Mouse (Mus musculus): ENCODE results near the gene Uqcrc2. TPM values are rescaled to one million over a fixed set of nuclear protein-coding genes. Genes with fewer than 3 reads are reported as not detected.

Uqcrc2 gene
- polyA plus RNA-seq, 1 experiment from 2014 or later = 186 TPM

- H3K27me3 ChIP-seq = no peaks in the 10 kb centered on the region
- no peak overlapping the region for H3K4me3 ChIP-seq (replicated peaks)
- WGBS = 92% methylated on average over 5 of the region's 5 CpGs
- H3K4me2 ChIP-seq = no peak overlapping the region
- peaks cover 24% of the 10 kb centered on the region for H3K36me3 ChIP-seq
- peaks cover 3% of the 10 kb centered on the region; the same call in 1 of the 2 replicates for H3K4me1 ChIP-seq (replicated peaks)
- no peaks in the 10 kb centered on the region for H3K9me3 ChIP-seq
- no peak overlapping the region for H3K9ac ChIP-seq (replicated peaks)
- H3K27ac ChIP-seq = no peak overlapping the region
- no peak for ATAC-seq (ENCODE audit: insufficient number of reproducible peaks, insufficient read depth, low FRiP score, low TSS enrichment, low read depth)
Observed at GRCm38 (mm10) chr7:120693831-120694375, 58.9 kb downstream of the Uqcrc2 start.

GRCm38 (mm10) chr7:120695196-120695595, 60.2 kb downstream of the Uqcrc2 start:
- 30% methylated on average over 6 of the region's 6 CpGs for WGBS
- peaks cover 10% of the 10 kb centered on the region; the same call in 1 of the 2 replicates for H3K4me1 ChIP-seq (replicated peaks)
- no peaks in the 10 kb centered on the region for H3K9me3 ChIP-seq
- no peak for ATAC-seq (ENCODE audit: insufficient number of reproducible peaks, insufficient read depth, low FRiP score, low TSS enrichment, low read depth)
- no peaks in the 10 kb centered on the region for H3K27me3 ChIP-seq
- H3K4me2 ChIP-seq = no peak overlapping the region
- H3K9ac ChIP-seq (replicated peaks) = no peak overlapping the region
- no peak overlapping the region for H3K4me3 ChIP-seq (replicated peaks)
- no peak overlapping the region for H3K27ac ChIP-seq
- H3K36me3 ChIP-seq = peaks cover 24% of the 10 kb centered on the region

GRCm38 (mm10) chr7:120695641-120696040, 60.7 kb downstream of the Uqcrc2 start:
- peaks cover 23% of the 10 kb centered on the region for H3K36me3 ChIP-seq
- H3K27ac ChIP-seq = no peak overlapping the region
- WGBS = 70% methylated on average over 1 of the region's 1 CpGs
- H3K4me1 ChIP-seq (replicated peaks) = peaks cover 10% of the 10 kb centered on the region; the same call in 1 of the 2 replicates
- no peak overlapping the region for H3K4me3 ChIP-seq (replicated peaks)
- no peak overlapping the region for H3K4me2 ChIP-seq
- H3K9me3 ChIP-seq = no peaks in the 10 kb centered on the region
- no peak for ATAC-seq (ENCODE audit: insufficient number of reproducible peaks, insufficient read depth, low FRiP score, low TSS enrichment, low read depth)
- no peak overlapping the region for H3K9ac ChIP-seq (replicated peaks)
- H3K27me3 ChIP-seq = no peaks in the 10 kb centered on the region

- Histone ChIP-seq H3K27ac (no peak overlapping the region), H3K4me2 (no peak overlapping the region), H3K4me3 (replicated peaks) (no peak overlapping the region), H3K4me1 (replicated peaks) (peaks cover 10% of the 10 kb centered on the region; the same call in 1 of the 2 replicates), H3K9me3 (no peaks in the 10 kb centered on the region), H3K9ac (replicated peaks) (no peak overlapping the region), H3K27me3 (no peaks in the 10 kb centered on the region), H3K36me3 (peaks cover 16% of the 10 kb centered on the region)
- no peak for ATAC-seq (ENCODE audit: insufficient number of reproducible peaks, insufficient read depth, low FRiP score, low TSS enrichment, low read depth)
- WGBS = 91% methylated on average over 2 of the region's 2 CpGs
Observed at GRCm38 (mm10) chr7:120696331-120696730, 61.4 kb downstream of the Uqcrc2 start.

- 0 out of 2 replicates have a peak overlapping the region, but pooled peaks have one; percentile 53 for H3K27ac ChIP-seq
- H3K9me3 ChIP-seq = no peaks in the 10 kb centered on the region
- 90% methylated on average over 6 of the region's 6 CpGs for WGBS
- no peak overlapping the region for H3K4me2 ChIP-seq
- H3K4me3 ChIP-seq (replicated peaks) = no peak overlapping the region
- peaks cover 10% of the 10 kb centered on the region; the same call in 1 of the 2 replicates for H3K4me1 ChIP-seq (replicated peaks)
- peaks cover 7% of the 10 kb centered on the region for H3K36me3 ChIP-seq
- H3K9ac ChIP-seq (replicated peaks) = no peak overlapping the region
- ATAC-seq (ENCODE audit: insufficient number of reproducible peaks, insufficient read depth, low FRiP score, low TSS enrichment, low read depth) = no peak
- H3K27me3 ChIP-seq = no peaks in the 10 kb centered on the region
Observed at GRCm38 (mm10) chr7:120699586-120699985, 64.6 kb downstream of the Uqcrc2 start.

- 95% methylated on average over 3 of the region's 3 CpGs for WGBS
- ATAC-seq (ENCODE audit: insufficient number of reproducible peaks, insufficient read depth, low FRiP score, low TSS enrichment, low read depth) = no peak
- no peaks in the 10 kb centered on the region for H3K36me3 ChIP-seq
Observed at GRCm38 (mm10) chr7:120703888-120704287, 68.9 kb downstream of the Uqcrc2 start.

More at GRCm38 (mm10) chr7:120703888-120704287, 68.9 kb downstream of the Uqcrc2 start:
- Histone ChIP-seq H3K4me2 (no peak overlapping the region), H3K4me3 (replicated peaks) (no peak overlapping the region), H3K27ac (no peak overlapping the region), H3K4me1 (replicated peaks) (peaks cover 7% of the 10 kb centered on the region; the same call in 1 of the 2 replicates), H3K27me3 (no peaks in the 10 kb centered on the region), H3K9me3 (no peaks in the 10 kb centered on the region), H3K9ac (replicated peaks) (no peak overlapping the region)

Other genes with a start within 250 kb of the Uqcrc2 start
- not detected in 2 replicates for gene Abca16, start 225.5 kb upstream of the Uqcrc2 start, polyA plus RNA-seq (2016; fragmentation: Nextera tagmentation; extraction: Ambion mirVana)
- 0.37 and 0.49 TPM in 2 replicates for gene Pdzd9, start 35.2 kb downstream of the Uqcrc2 start, polyA plus RNA-seq (2016; fragmentation: Nextera tagmentation; extraction: Ambion mirVana)
- 15.9 and 18.2 TPM in 2 replicates for gene Mosmo, start 42.4 kb downstream of the Uqcrc2 start, polyA plus RNA-seq (2016; fragmentation: Nextera tagmentation; extraction: Ambion mirVana)
- 0.24 and 0.28 TPM in 2 replicates for gene Vwa3a, start 104.1 kb downstream of the Uqcrc2 start, polyA plus RNA-seq (2016; fragmentation: Nextera tagmentation; extraction: Ambion mirVana)
- not detected in 2 replicates for gene Gm5737, start 177.2 kb downstream of the Uqcrc2 start, polyA plus RNA-seq (2016; fragmentation: Nextera tagmentation; extraction: Ambion mirVana)
- 31.5 and 31.8 TPM in 2 replicates for gene Eef2k, start 207.7 kb downstream of the Uqcrc2 start, polyA plus RNA-seq (2016; fragmentation: Nextera tagmentation; extraction: Ambion mirVana)